Mouse (Mus musculus): ENCODE measurements around the gene Klf14.

- TF ChIP-seq USF1 (IDR thresholded peaks at IDR 0.05; ENCODE audit: low read depth) (no peak), MAX (IDR thresholded peaks at IDR 0.05; ENCODE audit: low read depth) (no peak), POLR2A (IDR thresholded peaks at IDR 0.05; ENCODE audit: insufficient read length, low read depth) (no peak), TCF3 (IDR thresholded peaks at IDR 0.05; ENCODE audit: insufficient read length, low read depth) (no peak), POLR2AphosphoS2 (IDR thresholded peaks at IDR 0.05; ENCODE audit: insufficient read length, low read depth) (no peak)
Observed at GRCm38 (mm10) chr6:30958736-30959540, at the start of gene Klf14.

Data from myocyte (in vitro differentiated cells).